Mouse (Mus musculus): ENCODE measurements around the gene Sema3c.

The Sema3c gene

GRCm38 (mm10) chr5:17776571-17776970 is 202.5 kb downstream of the Sema3c start:
- no peak for DNase-seq (ENCODE audit: low spot score in 2 of 2)
